Mouse (Mus musculus) telencephalon, adult 2 months (tissue): Measurements from ENCODE around the gene Spindoc.
"Not testable (repeated sequence)": the region's sequence is repeated elsewhere in the genome, so short reads cannot be mapped to it uniquely, and the experiment has no call there.

Experiments
- DNase-seq: peaks from one replicate; pipeline ENCODE4 v3.0.0-alpha.2; 2011; ENCODE audit warnings: low read depth, low spot score

Spindoc gene

GRCm38 (mm10) chr19:7400635-7401034, 17.8 kb upstream of the Spindoc start:
- DNase-seq: no peak

- DNase-seq: not testable (repeated sequence)
Observed at GRCm38 (mm10) chr19:7398898-7399297, 16.1 kb upstream of the Spindoc start.

GRCm38 (mm10) chr19:7396867-7397826, 14.4 kb upstream of the Spindoc start:
- DNase-seq: not testable (repeated sequence)

- DNase-seq: no peak
Observed at GRCm38 (mm10) chr19:7388488-7388887, 5.7 kb upstream of the Spindoc start.

- no peak for DNase-seq
Observed at GRCm38 (mm10) chr19:7386042-7386441, 3.2 kb upstream of the Spindoc start.

- no peak for DNase-seq
Observed at GRCm38 (mm10) chr19:7382248-7382902, 419 bp downstream of the Spindoc start.

- no peak for DNase-seq
Observed at GRCm38 (mm10) chr19:7381906-7382247, 917 bp downstream of the Spindoc start.

GRCm38 (mm10) chr19:7377639-7378038, 5.2 kb downstream of the Spindoc start:
- DNase-seq: no peak

- no peak for DNase-seq
Observed at GRCm38 (mm10) chr19:7374491-7374890, 8.3 kb downstream of the Spindoc start.

- not testable (repeated sequence) for DNase-seq
Observed at GRCm38 (mm10) chr19:7369469-7369868, 13.3 kb downstream of the Spindoc start.

GRCm38 (mm10) chr19:7353636-7354035, 29.2 kb downstream of the Spindoc start:
- no peak for DNase-seq

GRCm38 (mm10) chr19:7352809-7353495, 29.8 kb downstream of the Spindoc start:
- no peak for DNase-seq

- DNase-seq: no peak
Observed at GRCm38 (mm10) chr19:7349993-7350392, 32.8 kb downstream of the Spindoc start.

- DNase-seq: no peak
Observed at GRCm38 (mm10) chr19:7345235-7345755, 37.5 kb downstream of the Spindoc start.

- DNase-seq: no peak
Observed at GRCm38 (mm10) chr19:7342646-7343045, 40.1 kb downstream of the Spindoc start.

GRCm38 (mm10) chr19:7341512-7342397, 41.0 kb downstream of the Spindoc start, which contains the start of gene Mark2:
TSS of gene Mark2 (minus strand) at chr19:7341860.
- peak; percentile 99 for DNase-seq

GRCm38 (mm10) chr19:7340780-7341475, 41.9 kb downstream of the Spindoc start:
- no peak for DNase-seq

- DNase-seq: peak; percentile 70
Observed at GRCm38 (mm10) chr19:7340371-7340779, 42.4 kb downstream of the Spindoc start.

GRCm38 (mm10) chr19:7339867-7340266, 42.9 kb downstream of the Spindoc start:
- DNase-seq: no peak

GRCm38 (mm10) chr19:7339026-7339425, 43.8 kb downstream of the Spindoc start:
- no peak for DNase-seq
